Mouse (Mus musculus) WW6 (cell line): Measurements from ENCODE around the gene Slco1a5.
"Not testable (repeated sequence)": the region's sequence is repeated elsewhere in the genome, so short reads cannot be mapped to it uniquely, and the experiment has no call there.

ENCODE experiments used
- DNase-seq: peaks from one replicate; pipeline ENCODE4 v3.0.0-alpha.2; 2013; ENCODE audit warnings: low read depth, low spot score

Gene Slco1a5

GRCm38 (mm10) chr6:142298098-142298497 is 24.7 kb downstream of the Slco1a5 start, which contains the start of gene Iapp:
TSS of gene Iapp (plus strand) at chr6:142298423.
- no peak for DNase-seq

GRCm38 (mm10) chr6:142289413-142290118 is 33.2 kb downstream of the Slco1a5 start:
- DNase-seq = no peak

GRCm38 (mm10) chr6:142275721-142276442 is 46.9 kb downstream of the Slco1a5 start:
- no peak for DNase-seq

- not testable (repeated sequence) for DNase-seq
These were observed 72.0 kb downstream of the Slco1a5 start for GRCm38 (mm10) chr6:142250738-142251307.

GRCm38 (mm10) chr6:142245065-142245464 is 77.7 kb downstream of the Slco1a5 start:
- DNase-seq = no peak

GRCm38 (mm10) chr6:142239468-142239867 is 83.3 kb downstream of the Slco1a5 start:
- DNase-seq = no peak

GRCm38 (mm10) chr6:142220138-142220537 is 102.6 kb downstream of the Slco1a5 start:
- DNase-seq = no peak

- no peak for DNase-seq
These were observed 111.0 kb downstream of the Slco1a5 start for GRCm38 (mm10) chr6:142211821-142212220.

- DNase-seq = no peak
These were observed 113.0 kb downstream of the Slco1a5 start for GRCm38 (mm10) chr6:142209749-142210148.

GRCm38 (mm10) chr6:142208421-142208820 is 114.4 kb downstream of the Slco1a5 start, which contains the start of gene Slco1a6:
TSS of gene Slco1a6 (minus strand) at chr6:142208521.
- DNase-seq = no peak

GRCm38 (mm10) chr6:142200524-142200923 is 122.3 kb downstream of the Slco1a5 start:
- no peak for DNase-seq

- no peak for DNase-seq
These were observed 128.5 kb downstream of the Slco1a5 start for GRCm38 (mm10) chr6:142194245-142194644.

GRCm38 (mm10) chr6:142191962-142192361 is 130.8 kb downstream of the Slco1a5 start:
- no peak for DNase-seq

- no peak for DNase-seq
These were observed 135.4 kb downstream of the Slco1a5 start for GRCm38 (mm10) chr6:142187426-142187825.

GRCm38 (mm10) chr6:142185868-142186415 is 136.8 kb downstream of the Slco1a5 start:
- no peak for DNase-seq
